Mouse (Mus musculus): ENCODE results near the gene U2af1. TPM values are rescaled to one million over a fixed set of nuclear protein-coding genes. Genes with fewer than 3 reads are reported as not detected.
"Not testable (repeated sequence)": the region's sequence is repeated elsewhere in the genome, so short reads cannot be mapped to it uniquely, and the experiment has no call there.

Gene U2af1
- 165 and 172 TPM in 2 replicates for polyA plus RNA-seq (2014; fragmentation: Nextera tagmentation; extraction: Ambion mirVana)

DNA sequence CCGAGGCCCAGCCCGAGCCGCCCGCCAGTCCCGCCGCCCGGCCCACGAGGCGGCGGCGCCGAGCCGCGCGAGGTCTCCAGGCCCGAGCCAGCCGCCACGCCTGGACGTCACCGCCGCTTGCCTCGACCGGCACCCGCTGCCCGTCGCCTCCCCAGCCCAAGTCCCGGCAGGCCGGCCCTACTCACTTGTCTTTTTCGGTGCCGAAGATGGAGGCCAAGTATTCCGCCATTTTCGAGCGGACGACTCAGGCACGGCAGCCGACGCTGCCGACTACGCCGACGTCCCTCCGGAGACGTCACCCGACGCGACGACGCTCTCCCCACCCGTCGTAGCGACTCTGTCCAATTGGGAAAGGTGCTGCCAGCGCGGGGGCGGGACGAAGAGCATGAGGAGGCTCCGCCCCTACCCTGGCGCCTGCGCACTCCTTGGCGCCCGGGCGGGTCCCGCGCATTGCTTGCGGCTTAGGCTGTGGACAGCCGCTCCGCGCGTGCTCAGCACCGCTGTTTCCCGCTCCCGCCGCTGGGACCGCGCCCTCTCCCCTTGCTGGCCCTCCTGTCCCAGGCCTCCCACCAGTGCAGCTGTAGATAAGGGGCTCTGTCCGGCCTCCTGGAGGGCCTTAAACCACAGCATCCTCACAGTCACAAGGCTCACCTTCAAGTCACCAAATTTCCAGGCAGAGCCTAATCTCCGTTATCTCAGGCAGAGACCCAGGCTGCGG, at the start of gene U2af1:
U2af1 (minus strand) TSS at position 425 of the 718 bp plus-strand sequence.
- peak within 1 kb of the TSS; percentile 98 for H3K4me3 ChIP-seq (ENCODE audit: low read depth, low read length)
- H3K4me1 ChIP-seq (ENCODE audit: control insufficient read depth, insufficient read depth, low read length) = peaks cover 11% of the 10 kb centered on the region
- no peaks in the 10 kb centered on the region for H3K27me3 ChIP-seq (replicated peaks; ENCODE audit: control insufficient read depth, insufficient read depth, low read length)
- H3K9ac ChIP-seq (ENCODE audit: low read length) = peak within 1 kb of the TSS; percentile 94
- H3K36me3 ChIP-seq (ENCODE audit: control insufficient read depth, insufficient read depth, low read length) = peaks cover 21% of the 10 kb centered on the region
- peak within 1 kb of the TSS; percentile 89 for H3K27ac ChIP-seq (ENCODE audit: low read depth, low read length)
- DNase-seq (ENCODE audit: low spot score) (peak; percentile 99), ATAC-seq (peak; percentile 99)
- H3K9me3 ChIP-seq (replicated peaks; ENCODE audit: control insufficient read depth, low read length) = no peaks in the 10 kb centered on the region
- WGBS = under 1% methylated on average over 73 of the region's 77 CpGs
- H3K4me2 ChIP-seq (ENCODE audit: low read length) = peak within 1 kb of the TSS; percentile 90

DNA sequence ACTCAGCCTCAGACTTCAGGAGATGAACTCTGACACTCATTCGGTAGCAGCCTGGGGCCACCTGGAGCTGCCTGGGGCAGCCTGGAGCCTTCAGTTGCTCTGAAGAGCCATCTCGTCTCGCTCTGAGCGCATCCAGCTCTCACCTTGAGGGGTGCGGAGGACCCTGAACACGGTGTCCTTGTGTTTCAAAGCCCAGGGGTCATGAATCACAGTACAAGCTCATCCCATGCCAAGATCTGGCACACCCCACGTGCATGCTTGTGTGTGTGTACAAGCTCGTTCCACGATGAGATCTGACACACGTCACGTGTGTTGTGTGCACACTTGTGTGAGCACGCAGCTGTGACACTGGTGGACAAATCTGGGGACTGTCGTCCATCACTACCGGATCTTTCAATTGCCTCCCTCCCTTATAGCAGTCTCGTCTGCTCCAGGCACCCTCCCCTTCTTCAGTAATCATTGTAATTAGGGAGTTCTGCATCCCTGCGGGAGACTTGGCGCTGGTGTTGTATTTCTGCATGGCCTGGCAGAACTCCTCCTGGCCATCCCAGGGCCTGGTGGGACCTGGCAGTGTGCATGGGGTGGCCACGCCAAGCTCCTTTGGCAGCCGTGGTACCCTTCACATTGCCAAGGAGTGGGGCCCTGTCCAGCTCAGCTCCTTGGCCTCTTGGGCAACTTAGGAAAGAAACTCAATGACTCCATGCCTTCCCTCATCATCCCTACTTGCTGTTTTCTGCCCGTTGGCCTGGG, 46.8 kb upstream of the U2af1 start:
- DNase-seq (ENCODE audit: low spot score) (peak; percentile 70), ATAC-seq (no peak; the same call in 1 of the 2 replicates)
- H3K9ac ChIP-seq (ENCODE audit: low read length) = no peak overlapping the region
- no peaks in the 10 kb centered on the region for H3K36me3 ChIP-seq (ENCODE audit: control insufficient read depth, insufficient read depth, low read length)
- H3K9me3 ChIP-seq (replicated peaks; ENCODE audit: control insufficient read depth, low read length) = no peaks in the 10 kb centered on the region
- no peak overlapping the region for H3K27ac ChIP-seq (ENCODE audit: low read depth, low read length)
- H3K27me3 ChIP-seq (replicated peaks; ENCODE audit: control insufficient read depth, insufficient read depth, low read length) = no peaks in the 10 kb centered on the region
- 64% methylated on average over 20 of the region's 20 CpGs for WGBS
- no peak overlapping the region for H3K4me3 ChIP-seq (ENCODE audit: low read depth, low read length)
- no peak overlapping the region for H3K4me2 ChIP-seq (ENCODE audit: low read length)
- H3K4me1 ChIP-seq (ENCODE audit: control insufficient read depth, insufficient read depth, low read length) = no peaks in the 10 kb centered on the region

DNA sequence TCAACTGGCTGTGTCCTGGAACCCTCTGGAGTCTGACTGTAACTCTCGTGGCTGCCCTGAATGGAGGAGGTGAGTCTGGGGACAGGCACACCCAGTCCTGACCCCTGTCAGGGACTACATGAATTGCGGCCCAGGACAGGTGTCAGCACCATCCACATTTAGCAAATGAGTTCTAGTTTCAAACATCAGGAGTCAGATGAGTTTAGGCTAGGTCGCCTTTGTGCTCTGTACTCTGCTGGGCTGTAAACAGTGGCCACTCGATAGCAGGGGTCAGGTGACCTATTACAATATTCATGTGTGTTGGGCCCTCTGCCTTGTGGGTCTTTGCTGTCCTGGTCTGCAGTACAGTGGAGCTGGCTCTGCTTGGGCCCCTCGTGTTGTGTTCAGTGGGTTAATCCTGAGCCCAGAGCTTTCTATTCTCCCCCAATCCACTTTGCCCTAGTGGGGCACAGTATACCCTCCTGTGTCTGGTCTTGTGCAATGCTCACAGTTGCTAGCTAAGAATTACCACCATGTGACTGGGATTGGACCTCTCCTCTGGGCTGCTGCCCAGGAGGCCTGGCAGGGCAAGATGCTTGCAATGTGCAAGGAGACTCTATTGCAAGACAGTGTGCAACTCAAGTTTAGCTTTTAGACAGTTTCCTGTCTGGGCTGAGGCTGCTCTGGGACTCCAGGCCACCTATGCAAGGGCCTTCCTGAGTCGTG, 44.7 kb upstream of the U2af1 start:
- Histone ChIP-seq H3K4me3 (ENCODE audit: low read depth, low read length) (no peak overlapping the region), H3K4me1 (ENCODE audit: control insufficient read depth, insufficient read depth, low read length) (peaks cover 2% of the 10 kb centered on the region; the same call in 1 of the 2 replicates), H3K4me2 (ENCODE audit: low read length) (no peak overlapping the region), H3K9me3 (replicated peaks; ENCODE audit: control insufficient read depth, low read length) (no peaks in the 10 kb centered on the region), H3K27ac (ENCODE audit: low read depth, low read length) (no peak overlapping the region), H3K36me3 (ENCODE audit: control insufficient read depth, insufficient read depth, low read length) (no peaks in the 10 kb centered on the region), H3K27me3 (replicated peaks; ENCODE audit: control insufficient read depth, insufficient read depth, low read length) (no peaks in the 10 kb centered on the region), H3K9ac (ENCODE audit: low read length) (no peak overlapping the region)
- no peak for ATAC-seq
- DNase-seq (ENCODE audit: low spot score) = no peak
- WGBS = 76% methylated on average over 6 of the region's 6 CpGs

DNA sequence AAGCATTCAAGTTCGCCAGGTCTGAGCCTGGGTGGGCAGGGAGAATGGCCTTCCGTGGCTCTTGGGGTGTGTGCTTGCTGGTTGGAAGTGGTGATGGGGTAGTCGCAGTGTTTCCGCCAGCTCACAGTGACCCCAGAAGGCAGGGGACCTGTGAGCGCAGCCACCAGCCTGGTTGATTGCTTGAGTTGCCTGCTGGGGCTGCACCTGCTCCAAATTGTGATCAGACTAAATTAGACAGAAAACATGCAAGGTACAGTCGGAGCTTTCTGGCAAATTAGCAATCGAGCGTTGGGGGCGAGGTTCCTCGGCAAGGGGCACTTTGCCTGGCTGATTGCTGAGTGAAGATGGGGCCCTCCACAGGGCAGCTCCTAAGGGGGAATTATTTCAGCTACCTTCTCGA, 39.7 kb upstream of the U2af1 start:
- DNase-seq (ENCODE audit: low spot score) = peak; percentile 56
- Histone ChIP-seq H3K4me2 (ENCODE audit: low read length) (no peak overlapping the region), H3K27ac (ENCODE audit: low read depth, low read length) (peak overlapping the region; percentile 65; the same call in 1 of the 2 replicates), H3K27me3 (replicated peaks; ENCODE audit: control insufficient read depth, insufficient read depth, low read length) (no peaks in the 10 kb centered on the region), H3K4me3 (ENCODE audit: low read depth, low read length) (no peak overlapping the region), H3K9ac (ENCODE audit: low read length) (no peak overlapping the region), H3K9me3 (replicated peaks; ENCODE audit: control insufficient read depth, low read length) (no peaks in the 10 kb centered on the region), H3K4me1 (ENCODE audit: control insufficient read depth, insufficient read depth, low read length) (peaks cover 14% of the 10 kb centered on the region; the same call in 1 of the 2 replicates), H3K36me3 (ENCODE audit: control insufficient read depth, insufficient read depth, low read length) (no peaks in the 10 kb centered on the region)
- ATAC-seq = 0 out of 2 replicates have a peak, but pooled peaks have one; percentile 37
- 40% methylated on average over 11 of the region's 11 CpGs for WGBS

DNA sequence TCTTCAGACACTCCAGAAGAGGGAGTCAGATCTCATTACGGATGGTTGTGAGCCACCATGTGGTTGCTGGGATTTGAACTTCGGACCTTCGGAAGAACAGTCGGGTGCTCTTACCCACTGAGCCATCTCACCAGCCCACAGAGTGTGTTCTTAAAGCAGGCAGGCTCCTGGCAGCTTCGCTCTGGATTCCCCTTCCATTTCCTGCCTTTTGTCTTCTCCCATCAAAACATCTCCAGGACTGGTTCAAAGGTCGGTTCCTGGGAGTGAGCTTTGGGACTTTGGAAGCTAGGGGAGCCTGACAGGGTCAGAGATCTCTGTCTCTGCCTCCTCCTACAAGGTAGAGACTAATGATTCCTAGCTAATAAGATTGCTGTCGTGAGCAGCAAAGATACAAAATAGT, 36.7 kb upstream of the U2af1 start:
- not testable (repeated sequence) for H3K4me2 ChIP-seq (ENCODE audit: low read length); H3K27ac ChIP-seq (ENCODE audit: low read depth, low read length); H3K36me3 ChIP-seq (ENCODE audit: control insufficient read depth, insufficient read depth, low read length); H3K27me3 ChIP-seq (replicated peaks; ENCODE audit: control insufficient read depth, insufficient read depth, low read length); H3K9me3 ChIP-seq (replicated peaks; ENCODE audit: control insufficient read depth, low read length); H3K4me3 ChIP-seq (ENCODE audit: low read depth, low read length); ATAC-seq; H3K9ac ChIP-seq (ENCODE audit: low read length); DNase-seq (ENCODE audit: low spot score)
- H3K4me1 ChIP-seq (ENCODE audit: control insufficient read depth, insufficient read depth, low read length) = peaks cover 15% of the 10 kb centered on the region; the same call in 1 of the 2 replicates
- WGBS = 87% methylated on average over 7 of the region's 7 CpGs

DNA sequence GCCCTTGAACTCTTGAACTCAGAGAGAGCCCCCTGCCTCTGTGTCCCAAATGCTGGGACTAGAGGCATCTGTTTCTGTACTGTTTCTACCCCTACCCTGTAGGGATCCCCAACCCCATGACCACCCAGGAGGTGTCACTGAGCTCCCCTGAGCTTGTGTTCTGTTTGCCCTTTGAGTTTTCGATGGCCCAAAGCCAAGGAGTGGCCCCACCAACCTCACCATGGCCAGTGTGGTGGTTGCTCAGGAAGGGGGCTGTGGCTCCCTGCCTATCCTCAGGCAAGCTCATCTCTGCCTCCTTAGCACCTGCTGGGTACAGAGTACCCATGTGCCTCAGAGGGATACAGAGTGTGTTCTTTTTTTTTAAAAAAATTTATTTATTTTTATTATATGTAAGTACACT, 36.3 kb upstream of the U2af1 start:
- H3K36me3 ChIP-seq (ENCODE audit: control insufficient read depth, insufficient read depth, low read length) = no peaks in the 10 kb centered on the region
- no peak overlapping the region for H3K27ac ChIP-seq (ENCODE audit: low read depth, low read length)
- peaks cover 15% of the 10 kb centered on the region; the same call in 1 of the 2 replicates for H3K4me1 ChIP-seq (ENCODE audit: control insufficient read depth, insufficient read depth, low read length)
- H3K9ac ChIP-seq (ENCODE audit: low read length) = no peak overlapping the region
- WGBS = 72% methylated on average over 1 of the region's 1 CpGs
- no peaks in the 10 kb centered on the region for H3K27me3 ChIP-seq (replicated peaks; ENCODE audit: control insufficient read depth, insufficient read depth, low read length)
- no peak overlapping the region for H3K4me3 ChIP-seq (ENCODE audit: low read depth, low read length)
- ATAC-seq (no peak), DNase-seq (ENCODE audit: low spot score) (no peak)
- no peaks in the 10 kb centered on the region for H3K9me3 ChIP-seq (replicated peaks; ENCODE audit: control insufficient read depth, low read length)
- no peak overlapping the region for H3K4me2 ChIP-seq (ENCODE audit: low read length)

DNA sequence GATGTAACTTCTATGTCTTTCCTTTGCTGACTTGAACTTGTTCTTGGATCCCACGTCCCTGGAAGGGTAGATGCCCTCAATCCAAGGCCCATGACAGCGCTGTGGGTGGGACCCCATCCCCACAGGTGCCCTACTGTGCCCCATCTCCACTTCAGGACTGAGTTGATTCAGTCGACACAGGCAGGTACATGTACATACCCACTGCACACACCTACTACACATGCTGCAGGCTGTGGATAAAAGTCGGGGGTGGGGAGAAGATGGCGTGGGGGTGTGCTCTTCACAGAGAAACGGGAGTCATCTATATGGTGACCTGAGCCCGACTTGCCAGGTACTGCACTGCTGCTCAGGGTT, 35.3 kb upstream of the U2af1 start:
- WGBS = 72% methylated on average over 7 of the region's 7 CpGs
- ATAC-seq = no peak; the same call in 1 of the 2 replicates
- Histone ChIP-seq H3K4me2 (ENCODE audit: low read length) (no peak overlapping the region), H3K36me3 (ENCODE audit: control insufficient read depth, insufficient read depth, low read length) (no peaks in the 10 kb centered on the region), H3K9me3 (replicated peaks; ENCODE audit: control insufficient read depth, low read length) (no peaks in the 10 kb centered on the region), H3K9ac (ENCODE audit: low read length) (no peak overlapping the region), H3K4me3 (ENCODE audit: low read depth, low read length) (no peak overlapping the region), H3K4me1 (ENCODE audit: control insufficient read depth, insufficient read depth, low read length) (peaks cover 15% of the 10 kb centered on the region; the same call in 1 of the 2 replicates), H3K27ac (ENCODE audit: low read depth, low read length) (no peak overlapping the region), H3K27me3 (replicated peaks; ENCODE audit: control insufficient read depth, insufficient read depth, low read length) (no peaks in the 10 kb centered on the region)
- no peak for DNase-seq (ENCODE audit: low spot score)

DNA sequence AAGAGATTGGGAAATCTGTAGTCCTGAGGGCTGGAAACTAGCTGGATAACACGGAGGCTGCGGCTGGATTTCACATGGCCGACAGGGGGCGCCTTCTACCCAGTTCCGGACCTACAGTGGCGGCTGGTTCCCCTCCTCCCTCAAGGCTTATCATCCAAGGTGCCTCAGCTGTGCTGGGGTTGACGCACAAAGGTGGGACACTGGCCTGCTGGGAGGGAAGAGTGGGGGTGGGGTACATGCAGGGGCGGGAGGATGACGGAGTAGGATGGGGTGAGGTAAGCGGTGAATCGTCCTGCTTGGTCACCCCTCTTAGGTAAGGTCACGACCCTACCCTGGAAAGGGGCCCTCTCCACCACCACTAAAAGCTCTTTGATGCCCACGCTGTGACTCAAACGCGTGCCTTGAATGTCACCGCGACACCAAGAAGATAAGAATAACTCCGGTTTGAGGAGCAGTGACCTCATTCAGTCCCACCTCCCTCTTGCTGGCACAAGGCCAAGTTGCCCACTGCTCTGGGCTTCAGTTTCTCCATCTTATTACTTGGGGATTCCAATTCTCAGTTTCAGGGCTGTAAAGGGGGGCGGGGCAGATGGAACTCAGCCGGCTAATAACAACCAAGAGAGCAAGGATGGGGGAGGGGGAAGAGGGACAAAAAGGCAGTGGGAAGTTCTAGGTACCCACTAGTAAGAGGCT, 34.8 kb upstream of the U2af1 start:
- ATAC-seq (peak; percentile 84), DNase-seq (ENCODE audit: low spot score) (peak; percentile 83)
- H3K4me3 ChIP-seq (ENCODE audit: low read depth, low read length) = no peak overlapping the region
- no peak overlapping the region for H3K9ac ChIP-seq (ENCODE audit: low read length)
- H3K36me3 ChIP-seq (ENCODE audit: control insufficient read depth, insufficient read depth, low read length) = no peaks in the 10 kb centered on the region
- H3K27me3 ChIP-seq (replicated peaks; ENCODE audit: control insufficient read depth, insufficient read depth, low read length) = no peaks in the 10 kb centered on the region
- 3% methylated on average over 20 of the region's 20 CpGs for WGBS
- no peaks in the 10 kb centered on the region for H3K9me3 ChIP-seq (replicated peaks; ENCODE audit: control insufficient read depth, low read length)
- peaks cover 13% of the 10 kb centered on the region; the same call in 1 of the 2 replicates for H3K4me1 ChIP-seq (ENCODE audit: control insufficient read depth, insufficient read depth, low read length)
- peak overlapping the region; percentile 40 for H3K4me2 ChIP-seq (ENCODE audit: low read length)
- H3K27ac ChIP-seq (ENCODE audit: low read depth, low read length) = no peak overlapping the region
